Mouse (Mus musculus): ENCODE measurements at regions not wholly inside any gene's neighbourhood (a gene's known extent, or its start where the extent isn't known, plus 50 kb on each side); places are given as distances from the start of the nearest gene placed in this dataset.

DNA sequence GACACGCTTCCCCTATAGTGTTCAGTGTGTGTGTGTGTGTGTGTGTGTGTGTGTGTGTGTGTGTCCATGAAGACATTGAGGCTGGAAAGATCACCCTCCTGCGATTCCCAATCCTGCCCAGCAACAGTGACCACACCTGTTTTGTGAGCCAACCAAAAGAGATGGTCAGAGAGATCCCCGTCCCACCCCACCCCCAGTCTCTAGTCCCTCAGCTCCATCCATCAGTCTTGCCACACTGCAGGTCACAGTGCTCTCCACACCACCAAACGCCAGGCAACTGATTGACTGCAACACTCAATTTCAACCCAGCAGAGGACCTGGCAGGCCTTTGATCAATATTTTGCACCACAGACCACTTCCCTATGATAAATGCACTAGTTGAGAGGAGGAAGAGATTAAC is 530.0 kb upstream of the Kdm8 start:
- Histone ChIP-seq H3K27me3 (ENCODE audit: control insufficient read depth in 1 of 2, insufficient read depth in 2 of 2, low read length in 2 of 2) (no peaks in the 10 kb centered on the region), H3K9ac (ENCODE audit: control insufficient read depth, low read depth, low read length, poor library complexity, severe bottlenecking) (no peak overlapping the region), H3K9me3 (replicated peaks; ENCODE audit: insufficient read depth, low read length) (no peaks in the 10 kb centered on the region), H3K4me3 (ENCODE audit: control insufficient read depth in 1 of 2, insufficient read depth in 1 of 2, low read depth in 2 of 2, low read length in 2 of 2) (no peak overlapping the region), H3K79me2 (ENCODE audit: control insufficient read depth, insufficient read depth, low read length, poor library complexity) (no peaks in the 10 kb centered on the region), H3K4me1 (ENCODE audit: control insufficient read depth in 1 of 2, insufficient read depth in 2 of 2, low read length in 2 of 2) (no peaks in the 10 kb centered on the region), H3K27ac (ENCODE audit: control insufficient read depth, low read depth, low read length) (no peak overlapping the region), H3K36me3 (ENCODE audit: control insufficient read depth in 1 of 2, insufficient read depth in 2 of 2, low read length in 2 of 2) (no peaks in the 10 kb centered on the region)
- no peak for TF ChIP-seq TBP (IDR thresholded peaks at IDR 0.05; ENCODE audit: low read depth, low read length)
- TF ChIP-seq MAX (IDR thresholded peaks at IDR 0.05; ENCODE audit: low read length): no peak
- TF ChIP-seq MYC (IDR thresholded peaks at IDR 0.05; ENCODE audit: low read depth, low read length): no peak
- no peak for TF ChIP-seq KAT2A (conservative IDR thresholded peaks at IDR 0.05; ENCODE audit: low read depth, low read length)
- no peak for TF ChIP-seq ZMIZ1 (IDR thresholded peaks at IDR 0.05; ENCODE audit: low read depth, low read length)
- no peak for TF ChIP-seq RCOR1 (IDR thresholded peaks at IDR 0.05; ENCODE audit: low read depth, low read length)
- TF ChIP-seq NRF1 (IDR thresholded peaks at IDR 0.05; ENCODE audit: insufficient read depth, low read depth, low read length, poor library complexity, severe bottlenecking): no peak
- TF ChIP-seq SIN3A (IDR thresholded peaks at IDR 0.05; ENCODE audit: low read length): no peak
- no peak for TF ChIP-seq MXI1 (IDR thresholded peaks at IDR 0.05; ENCODE audit: low read depth, low read length)
- no peak for TF ChIP-seq MAZ (IDR thresholded peaks at IDR 0.05; ENCODE audit: low read depth, low read length)
- no peak for TF ChIP-seq MAFK (IDR thresholded peaks at IDR 0.05; ENCODE audit: borderline replicate concordance, low read depth, low read length)
- TF ChIP-seq USF2 (IDR thresholded peaks at IDR 0.05; ENCODE audit: borderline replicate concordance in 1 of 2, insufficient read depth in 1 of 2, low read depth in 1 of 2, low read length in 2 of 2): no peak
- TF ChIP-seq CHD2 (IDR thresholded peaks at IDR 0.05; ENCODE audit: low read length): no peak
- no peak for TF ChIP-seq UBTF (IDR thresholded peaks at IDR 0.05; ENCODE audit: borderline replicate concordance, insufficient read depth, low read depth, low read length)
- no peak for TF ChIP-seq POLR2AphosphoS5 (IDR thresholded peaks at IDR 0.05; ENCODE audit: borderline replicate concordance, low read depth, low read length)
- TF ChIP-seq ETS1 (IDR thresholded peaks at IDR 0.05; ENCODE audit: low read depth, low read length): no peak
- no peak for TF ChIP-seq MEF2A (IDR thresholded peaks at IDR 0.05; ENCODE audit: extremely low read depth, insufficient replicate concordance, low read depth, low read length, poor library complexity, severe bottlenecking)
- TF ChIP-seq MYB (IDR thresholded peaks at IDR 0.05; ENCODE audit: low read depth, low read length): no peak
- no peak for TF ChIP-seq GATA1 (IDR thresholded peaks at IDR 0.05; ENCODE audit: low read depth, low read length)
- no peak for TF ChIP-seq POLR2A (IDR thresholded peaks at IDR 0.05; ENCODE audit: control insufficient read depth in 1 of 2, insufficient read depth in 1 of 2, low read depth in 1 of 2, low read length in 2 of 2, poor library complexity in 1 of 2)
- DNase-seq (ENCODE audit: low read depth, low spot score): no peak

DNA sequence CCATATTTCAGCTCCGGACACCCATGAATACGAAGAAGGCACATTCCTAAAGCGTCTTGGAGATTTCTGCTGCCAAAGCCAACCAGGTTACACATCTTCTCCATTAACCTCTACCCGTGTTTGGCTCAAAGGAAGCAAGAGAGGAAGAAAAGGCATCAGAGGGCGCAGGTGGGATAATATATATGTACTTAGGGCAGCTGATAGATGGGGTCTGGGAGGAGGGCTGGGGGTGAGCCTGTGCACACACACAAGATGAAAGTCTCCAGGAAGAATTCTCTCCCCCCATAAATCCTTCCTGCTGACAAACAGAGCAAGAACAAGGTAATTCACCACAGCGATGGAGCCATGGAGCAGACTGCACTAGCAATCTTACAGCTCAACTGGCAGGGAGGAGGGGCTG is 529.5 kb upstream of the Kdm8 start:
- no peaks in the 10 kb centered on the region for H3K36me3 ChIP-seq (ENCODE audit: control insufficient read depth in 1 of 2, insufficient read depth in 2 of 2, low read length in 2 of 2)
- no peaks in the 10 kb centered on the region for H3K4me1 ChIP-seq (ENCODE audit: control insufficient read depth in 1 of 2, insufficient read depth in 2 of 2, low read length in 2 of 2)
- H3K9me3 ChIP-seq (replicated peaks; ENCODE audit: insufficient read depth, low read length): no peaks in the 10 kb centered on the region
- no peak for TF ChIP-seq POLR2AphosphoS2 (IDR thresholded peaks at IDR 0.05; ENCODE audit: low read length)
- TF ChIP-seq TAL1 (IDR thresholded peaks at IDR 0.05; ENCODE audit: low read length): no peak
- H3K9ac ChIP-seq (ENCODE audit: control insufficient read depth, low read depth, low read length, poor library complexity, severe bottlenecking): no peak overlapping the region
- no peak for DNase-seq (ENCODE audit: low read depth, low spot score)
- no peaks in the 10 kb centered on the region for H3K27me3 ChIP-seq (ENCODE audit: control insufficient read depth in 1 of 2, insufficient read depth in 2 of 2, low read length in 2 of 2)
- no peaks in the 10 kb centered on the region for H3K79me2 ChIP-seq (ENCODE audit: control insufficient read depth, insufficient read depth, low read length, poor library complexity)
- H3K4me3 ChIP-seq (ENCODE audit: control insufficient read depth in 1 of 2, insufficient read depth in 1 of 2, low read depth in 2 of 2, low read length in 2 of 2): no peak overlapping the region
- H3K27ac ChIP-seq (ENCODE audit: control insufficient read depth, low read depth, low read length): no peak overlapping the region

Data from MEL (cell line).